Mouse (Mus musculus) right cerebral cortex, postnatal 14 days (tissue): ENCODE data around the gene Usp20.
"Not testable (repeated sequence)": the region's sequence is repeated elsewhere in the genome, so short reads cannot be mapped to it uniquely, and the experiment has no call there.

Experiments used
- DNase-seq: peaks from one replicate; pipeline ENCODE4 v3.0.0; 2022

Gene Usp20

DNA sequence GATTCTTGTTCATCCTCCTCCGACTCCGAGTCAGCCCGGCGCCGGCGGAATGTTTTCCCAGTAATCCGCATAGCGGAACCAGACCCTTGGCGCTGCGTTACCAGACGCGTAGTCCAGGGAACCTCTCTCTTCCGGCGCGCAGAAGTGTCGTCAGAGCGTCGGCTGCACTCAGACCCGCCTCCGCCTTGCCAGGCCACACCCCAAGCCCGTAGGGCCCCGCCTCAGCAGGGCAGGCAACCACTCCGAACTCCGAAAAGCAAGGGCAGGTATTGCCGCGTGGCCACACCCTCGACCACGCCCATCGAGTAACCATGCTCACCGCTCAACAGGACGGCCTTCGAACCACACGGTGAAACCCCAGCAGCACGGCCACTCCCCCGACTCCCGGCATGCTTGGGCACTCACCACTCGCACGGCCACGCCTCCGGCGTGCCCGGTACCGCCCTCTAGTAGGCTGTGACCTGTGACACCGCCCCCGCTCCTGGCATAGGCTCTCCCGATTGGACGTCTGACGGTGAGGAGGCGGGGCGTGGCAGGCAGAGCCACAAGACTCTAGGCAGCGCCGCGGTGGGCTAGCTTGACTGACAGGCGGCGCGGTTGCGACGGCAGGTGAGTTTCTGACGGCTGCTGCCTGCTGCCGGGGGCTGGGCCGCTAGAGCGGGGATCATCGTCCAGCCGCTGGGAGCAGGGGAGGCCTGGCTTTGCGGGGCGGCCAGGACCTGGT is at the start of gene Usp20, which contains the start of gene BC005624:
TSS of gene Usp20 (plus strand) at position 490 of the 724 bp plus-strand sequence.
TSS of gene BC005624 (minus strand) at position 412 of the 724 bp plus-strand sequence.
- DNase-seq, result peak; percentile 99

DNA sequence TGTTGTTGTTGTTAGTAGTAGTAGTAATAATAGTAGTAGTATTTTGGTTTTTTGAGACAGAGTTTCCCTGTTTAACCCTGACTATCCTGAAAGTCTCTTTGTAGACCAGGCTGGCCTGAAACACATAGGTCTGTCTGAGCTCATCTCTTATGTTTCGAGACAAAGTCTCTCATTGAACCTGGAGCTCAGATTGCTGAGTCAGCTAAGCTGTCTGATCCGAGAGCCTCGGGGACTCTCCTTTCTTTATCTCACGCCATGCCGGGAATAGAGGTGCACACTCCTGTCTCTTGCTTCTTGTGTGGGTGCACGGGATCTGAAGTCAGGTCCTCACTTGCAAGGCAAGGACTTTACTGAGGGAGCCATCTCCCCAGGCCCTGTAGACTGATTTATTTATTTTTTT is 49.0 kb upstream of the Usp20 start:
- no peak for DNase-seq

DNA sequence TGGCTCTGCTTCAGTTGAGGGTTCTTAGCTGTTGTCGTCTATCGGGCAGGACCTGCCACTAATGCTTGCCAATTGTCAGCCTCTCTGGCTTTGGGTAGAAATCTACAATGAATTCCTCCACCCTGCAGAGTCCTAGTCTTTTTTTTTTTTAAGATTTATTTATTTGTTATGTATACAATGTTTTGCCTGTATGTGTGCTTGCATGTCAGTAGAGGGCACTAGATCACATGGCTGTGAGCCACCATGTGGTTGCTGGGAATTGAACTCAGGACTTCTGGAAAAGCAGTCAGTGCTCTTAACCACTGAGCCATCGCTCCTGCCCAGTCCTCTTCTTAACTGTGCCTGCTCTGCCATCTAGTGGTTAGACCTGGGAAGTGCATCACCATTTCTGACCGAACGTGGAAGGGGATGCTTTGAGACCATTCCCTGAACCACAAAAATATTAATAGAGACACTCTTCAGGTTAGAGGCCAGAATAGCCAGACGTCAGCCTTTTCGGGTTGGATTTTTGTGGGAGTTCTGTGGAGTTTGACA is 48.1 kb upstream of the Usp20 start:
- DNase-seq, result peak; percentile 65

DNA sequence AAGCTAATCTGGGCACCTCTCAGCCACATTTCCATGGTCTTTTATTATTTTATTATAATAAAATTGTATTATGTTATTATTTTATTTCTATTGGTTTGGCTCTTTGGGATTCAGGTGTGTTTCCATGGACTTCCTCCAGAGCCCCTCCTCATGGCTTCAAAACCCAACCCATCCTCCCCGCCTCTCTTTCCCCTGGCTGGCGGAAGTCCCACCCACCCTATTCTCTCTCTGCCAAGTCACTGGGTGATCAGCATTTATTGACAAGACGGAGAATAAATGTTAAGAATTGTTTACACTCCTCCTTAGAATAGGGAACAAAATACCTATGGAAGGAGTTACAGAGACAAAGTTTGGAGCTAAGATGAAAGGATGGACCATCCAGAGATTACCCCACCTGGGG is 45.3 kb upstream of the Usp20 start:
- no peak for DNase-seq

DNA sequence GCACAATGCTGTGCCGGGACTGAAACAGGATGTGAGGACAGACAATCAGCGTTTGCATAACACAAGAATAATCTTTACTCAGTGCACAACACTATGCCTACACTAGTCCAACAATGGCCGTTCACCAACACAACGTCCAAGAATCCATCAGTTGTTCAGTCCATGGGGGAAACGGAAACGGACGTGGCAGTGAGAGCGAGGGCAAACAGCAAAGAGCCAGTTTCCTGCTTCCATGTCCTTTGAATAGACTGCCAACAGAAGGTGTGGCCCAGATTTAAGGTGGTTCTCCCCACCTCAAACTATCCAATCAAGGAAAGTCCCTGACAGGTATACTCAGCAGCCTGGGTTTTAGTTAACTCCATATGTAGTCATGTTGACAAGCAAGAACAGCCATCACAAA is 44.3 kb upstream of the Usp20 start:
- DNase-seq, result no peak

DNA sequence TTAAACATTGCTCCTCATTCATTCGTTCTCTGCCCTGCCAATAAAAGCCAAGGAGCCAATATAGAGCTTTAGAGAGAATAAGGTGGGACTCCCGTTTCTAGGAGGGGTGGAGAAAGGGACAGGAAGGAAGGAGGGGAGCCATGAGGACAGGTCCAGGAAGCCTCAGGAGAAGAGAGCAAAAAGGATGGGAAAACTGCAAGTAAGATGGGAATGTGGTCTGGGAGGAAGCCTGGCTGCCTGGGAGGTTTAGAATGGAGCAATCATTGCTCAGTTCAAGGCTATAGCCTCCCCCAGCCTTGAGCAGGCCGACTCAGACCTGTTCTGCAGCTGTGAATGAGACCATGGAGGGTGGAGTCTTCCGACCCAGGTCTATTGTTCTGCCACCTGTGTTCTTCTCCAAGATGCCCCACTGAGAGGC is 43.5 kb upstream of the Usp20 start:
- DNase-seq, result no peak

DNA sequence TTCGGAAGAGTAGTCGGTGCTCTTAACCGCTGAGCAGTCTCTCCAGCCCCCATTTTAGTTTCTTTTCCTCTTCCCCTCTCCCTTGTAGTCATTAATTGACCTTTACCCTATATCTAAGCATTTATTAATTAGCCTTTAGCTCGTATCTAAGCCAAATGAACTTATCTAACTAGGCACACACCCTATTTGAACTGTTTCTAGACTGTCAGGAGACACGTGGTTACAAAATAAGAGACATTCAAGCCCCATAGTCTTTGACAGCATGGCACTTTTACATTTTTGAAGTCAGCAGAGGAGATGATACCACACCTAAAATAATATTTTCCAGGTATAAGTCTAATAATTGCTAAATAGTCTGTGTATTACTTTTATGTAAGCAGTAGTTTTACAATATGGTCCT is 40.5 kb upstream of the Usp20 start:
- DNase-seq, result no peak

DNA sequence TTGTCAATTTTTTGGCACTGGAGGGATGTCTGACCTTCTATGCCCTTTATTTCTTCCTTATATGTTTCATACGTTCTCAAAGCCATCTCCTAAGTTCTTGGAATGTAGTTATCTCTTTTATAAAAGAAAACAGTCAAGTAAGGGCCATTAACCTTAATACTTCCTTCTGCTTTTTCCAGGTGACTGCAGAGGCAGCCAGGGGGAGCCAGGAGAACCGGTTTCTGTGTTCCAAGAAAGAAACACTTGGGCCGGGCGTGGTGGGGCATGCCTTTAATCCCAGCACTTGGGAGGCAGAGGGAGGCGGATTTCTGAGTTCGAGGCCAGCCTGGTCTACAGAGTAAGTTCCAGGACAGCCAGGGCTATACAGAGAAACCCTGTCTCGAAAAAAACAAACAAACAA is 40.0 kb upstream of the Usp20 start:
- DNase-seq, result not testable (repeated sequence)

DNA sequence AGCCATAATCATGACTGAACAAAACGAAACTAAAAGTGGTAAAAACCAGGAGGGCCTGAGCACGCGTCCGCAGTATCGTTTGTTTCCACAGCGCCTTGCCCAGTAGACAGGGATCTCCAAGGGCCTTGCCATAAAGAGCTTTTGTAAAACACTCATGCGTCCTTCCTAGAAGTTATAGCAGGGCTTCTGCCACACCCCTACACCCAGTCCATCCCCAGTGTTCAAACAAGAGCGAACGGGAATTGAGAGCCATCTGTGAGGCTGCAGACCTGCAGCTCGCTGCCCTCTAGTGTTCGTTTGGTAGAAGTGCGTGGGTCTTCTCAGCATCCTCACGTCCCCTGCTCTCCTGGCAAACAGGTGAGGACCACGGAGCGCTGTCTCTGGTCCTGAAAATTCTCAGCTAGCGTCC is 39.5 kb upstream of the Usp20 start:
- peak; percentile 40 for DNase-seq

DNA sequence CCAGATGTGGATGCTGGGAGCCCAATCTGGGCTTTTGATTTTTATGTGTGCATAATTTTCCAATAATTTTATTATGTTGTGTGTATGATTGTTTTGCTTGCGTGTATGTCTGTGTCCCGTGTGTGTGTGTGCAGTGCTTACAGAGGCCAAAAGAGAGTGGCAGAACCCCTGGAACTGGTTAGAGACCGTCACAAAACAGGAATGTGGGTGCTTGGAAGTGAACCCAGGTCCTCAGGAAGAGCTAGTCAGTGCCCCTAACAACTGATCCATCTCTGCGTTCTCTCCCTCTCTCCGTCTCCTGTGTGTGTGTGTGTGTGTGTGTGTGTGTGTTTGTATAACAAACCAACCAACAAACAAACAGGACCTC is 29.6 kb upstream of the Usp20 start:
- DNase-seq, result no peak

DNA sequence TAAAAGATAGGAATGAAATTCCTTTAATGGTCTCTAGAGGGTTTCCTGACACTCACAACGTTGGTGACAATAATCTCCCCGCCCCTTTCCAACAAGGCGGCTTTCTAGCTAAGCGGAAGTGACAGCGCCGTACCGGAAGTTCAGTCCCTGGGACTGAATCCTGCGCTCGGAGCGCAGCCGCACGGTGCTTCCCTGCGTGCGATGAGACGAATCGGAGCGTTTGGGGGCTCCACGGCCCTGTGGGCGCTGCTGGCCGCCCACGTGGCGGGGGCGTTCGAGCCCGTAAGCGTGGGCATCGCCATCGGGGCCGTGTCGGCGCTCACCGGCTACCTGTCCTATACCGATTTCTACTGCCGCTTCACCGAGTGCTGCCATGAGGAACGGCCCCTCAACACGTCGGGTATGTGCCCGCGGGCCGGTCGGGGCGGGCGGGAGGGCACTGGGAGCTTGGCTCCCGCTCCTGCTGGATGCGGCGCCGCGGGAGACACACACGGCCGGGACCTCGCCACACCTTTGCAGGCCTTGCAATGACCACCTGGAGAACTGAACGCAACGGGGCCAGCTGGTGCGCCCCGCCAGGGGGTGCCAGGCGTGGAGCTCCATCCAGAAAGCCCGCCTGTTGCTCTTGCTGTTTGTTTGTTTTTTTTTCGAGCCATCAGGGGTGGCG is 29.1 kb upstream of the Usp20 start, which contains the start of gene Tor1b:
TSS of gene Tor1b (plus strand) at position 136 of the 667 bp plus-strand sequence.
- DNase-seq, result peak; percentile 86

DNA sequence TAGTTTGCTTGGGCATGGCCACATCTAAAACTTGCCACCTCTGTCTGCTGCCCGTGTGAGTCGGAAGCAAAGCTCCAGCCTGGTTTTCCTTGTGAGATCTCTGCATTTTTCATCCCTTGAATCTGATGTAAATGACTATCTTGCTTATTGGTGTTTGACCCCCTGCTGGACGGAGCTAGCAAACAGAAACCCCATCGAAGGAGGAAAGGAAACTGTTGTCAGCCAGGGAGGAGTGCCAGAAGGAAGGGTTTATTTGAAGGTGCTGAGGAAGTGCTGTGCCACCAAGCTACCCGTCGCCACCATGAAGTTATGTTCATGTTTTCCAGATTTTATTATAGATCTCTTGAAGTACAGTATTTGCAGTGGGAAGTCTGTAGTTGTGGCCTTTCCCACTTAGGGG is 27.3 kb upstream of the Usp20 start:
- no peak for DNase-seq

DNA sequence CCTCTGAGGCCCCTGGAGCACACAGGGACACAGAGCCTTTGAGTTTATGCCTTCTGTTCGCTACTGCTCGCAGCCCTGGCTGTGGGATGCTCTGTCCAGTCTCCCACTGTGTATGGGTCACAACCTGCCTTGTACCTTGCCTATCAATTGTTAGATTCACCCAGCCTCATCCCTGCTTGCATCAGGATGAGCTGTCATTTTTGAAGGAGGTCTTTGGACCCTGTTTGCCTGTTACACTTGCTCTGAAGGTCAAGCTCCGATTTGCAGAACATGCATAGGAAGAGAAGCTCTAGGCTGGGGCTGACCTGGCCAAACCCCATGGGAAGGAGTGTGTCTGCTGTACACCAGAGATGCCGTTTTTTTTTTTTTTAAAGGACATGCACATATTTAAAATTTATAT is 24.6 kb upstream of the Usp20 start:
- DNase-seq, result no peak

DNA sequence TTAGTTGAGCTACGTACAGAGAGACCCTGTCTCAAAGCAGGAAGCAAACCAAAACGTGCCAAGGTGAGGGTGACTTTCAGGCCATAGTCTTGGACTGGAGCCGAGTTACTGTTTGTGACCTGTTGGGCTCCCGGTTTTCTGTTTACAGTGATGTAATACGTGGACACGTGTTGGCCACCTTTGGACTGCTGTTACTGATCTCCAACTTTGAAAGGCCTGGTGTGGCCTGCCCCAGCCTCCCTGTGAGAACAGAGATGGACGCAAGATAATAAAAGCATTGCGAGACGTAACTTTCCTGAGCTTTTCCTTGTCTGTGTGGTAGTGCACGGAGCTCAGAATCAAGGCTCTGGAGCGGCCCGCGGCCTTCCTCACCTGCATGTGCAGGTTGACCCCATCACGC is 23.4 kb upstream of the Usp20 start:
- DNase-seq, result no peak

DNA sequence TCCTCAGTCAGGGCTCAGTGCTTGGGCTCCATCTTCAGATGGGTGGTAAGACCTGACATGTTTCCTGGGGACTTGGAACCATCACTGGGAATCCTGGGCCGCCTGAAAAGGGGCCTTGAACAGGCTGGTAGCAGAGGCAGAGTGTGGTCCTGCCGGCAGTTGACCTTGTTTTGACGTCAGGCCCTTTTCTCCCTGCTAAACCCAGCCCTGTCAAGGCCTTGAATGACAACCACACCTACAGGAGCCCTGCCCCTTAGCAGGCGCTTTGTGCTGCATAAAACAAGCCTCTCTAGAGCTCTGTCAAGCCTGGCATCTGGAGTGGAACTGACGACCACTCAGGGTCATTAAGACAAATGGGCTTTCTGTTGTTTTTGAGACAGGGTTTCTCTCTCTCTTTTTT is 22.2 kb upstream of the Usp20 start:
- no peak for DNase-seq

DNA sequence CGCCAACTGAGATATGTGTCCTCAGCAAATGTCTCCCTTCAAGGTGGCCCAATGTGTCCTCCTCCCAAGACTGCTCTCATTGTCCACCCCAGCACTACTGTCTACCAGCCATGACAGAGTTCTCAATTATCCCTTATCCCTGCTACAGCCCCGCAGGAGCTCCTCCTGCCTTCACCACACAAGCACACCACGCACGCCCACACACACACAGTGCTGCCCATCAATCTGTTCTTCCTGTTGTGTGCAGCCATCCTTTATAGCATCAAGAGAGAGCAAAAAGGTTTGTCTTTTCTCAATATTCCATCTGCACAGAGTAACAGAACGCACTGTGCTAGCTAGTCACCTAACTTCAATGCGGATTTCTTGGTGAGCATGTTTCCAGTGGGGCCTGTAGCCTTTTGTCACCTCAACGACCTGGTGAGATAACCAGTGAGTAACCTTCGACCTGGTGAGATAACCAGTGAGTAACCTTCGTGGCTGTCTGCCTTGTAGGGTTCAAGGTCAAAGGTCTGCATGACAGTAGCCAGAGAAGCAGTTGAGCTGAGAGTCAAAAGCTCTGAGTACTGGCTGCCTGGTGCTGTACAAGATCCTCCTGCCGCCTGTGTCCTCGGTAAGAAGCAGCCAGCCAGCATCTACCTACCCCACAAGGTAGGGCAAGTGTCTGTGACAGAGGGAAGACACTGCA is 19.4 kb upstream of the Usp20 start:
- DNase-seq, result no peak

DNA sequence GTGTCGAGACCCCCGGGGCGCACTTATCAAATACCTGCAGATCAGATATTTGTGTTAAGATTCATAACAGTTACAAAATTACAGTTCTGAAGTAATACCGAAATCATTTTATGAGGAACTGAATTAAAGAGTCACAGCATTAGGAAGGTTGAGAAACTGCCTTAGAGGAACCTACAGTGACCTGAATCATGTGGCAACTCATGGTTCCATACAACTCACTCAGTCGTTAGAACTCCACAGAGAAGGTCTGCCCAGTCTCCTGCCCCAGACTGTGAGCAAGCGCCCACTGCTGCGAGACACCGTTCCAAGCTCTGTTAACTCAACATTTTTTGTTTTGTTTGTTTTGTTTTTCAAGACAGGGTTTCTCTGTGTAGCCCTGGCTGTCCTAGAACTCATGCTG is 16.5 kb upstream of the Usp20 start:
- DNase-seq, result no peak

DNA sequence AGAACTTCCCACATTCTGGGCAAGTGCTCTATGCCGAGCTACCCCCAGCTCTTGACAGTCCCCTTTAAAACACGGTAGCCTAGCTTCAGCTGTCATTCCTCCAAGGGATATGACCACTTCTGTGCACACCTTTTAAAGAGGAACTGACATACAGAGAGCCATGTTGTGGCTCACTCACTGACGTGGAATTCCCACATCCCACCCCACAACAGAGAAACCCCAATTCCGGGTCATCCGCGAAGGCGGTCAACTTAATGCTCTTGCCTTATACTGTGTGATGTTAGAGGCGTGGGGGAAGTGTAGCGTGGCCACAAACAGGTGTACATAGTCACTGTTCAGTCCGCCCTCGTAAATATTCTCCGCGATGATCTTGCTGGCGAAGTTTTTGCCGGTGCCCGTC is 15.3 kb upstream of the Usp20 start:
- no peak for DNase-seq

DNA sequence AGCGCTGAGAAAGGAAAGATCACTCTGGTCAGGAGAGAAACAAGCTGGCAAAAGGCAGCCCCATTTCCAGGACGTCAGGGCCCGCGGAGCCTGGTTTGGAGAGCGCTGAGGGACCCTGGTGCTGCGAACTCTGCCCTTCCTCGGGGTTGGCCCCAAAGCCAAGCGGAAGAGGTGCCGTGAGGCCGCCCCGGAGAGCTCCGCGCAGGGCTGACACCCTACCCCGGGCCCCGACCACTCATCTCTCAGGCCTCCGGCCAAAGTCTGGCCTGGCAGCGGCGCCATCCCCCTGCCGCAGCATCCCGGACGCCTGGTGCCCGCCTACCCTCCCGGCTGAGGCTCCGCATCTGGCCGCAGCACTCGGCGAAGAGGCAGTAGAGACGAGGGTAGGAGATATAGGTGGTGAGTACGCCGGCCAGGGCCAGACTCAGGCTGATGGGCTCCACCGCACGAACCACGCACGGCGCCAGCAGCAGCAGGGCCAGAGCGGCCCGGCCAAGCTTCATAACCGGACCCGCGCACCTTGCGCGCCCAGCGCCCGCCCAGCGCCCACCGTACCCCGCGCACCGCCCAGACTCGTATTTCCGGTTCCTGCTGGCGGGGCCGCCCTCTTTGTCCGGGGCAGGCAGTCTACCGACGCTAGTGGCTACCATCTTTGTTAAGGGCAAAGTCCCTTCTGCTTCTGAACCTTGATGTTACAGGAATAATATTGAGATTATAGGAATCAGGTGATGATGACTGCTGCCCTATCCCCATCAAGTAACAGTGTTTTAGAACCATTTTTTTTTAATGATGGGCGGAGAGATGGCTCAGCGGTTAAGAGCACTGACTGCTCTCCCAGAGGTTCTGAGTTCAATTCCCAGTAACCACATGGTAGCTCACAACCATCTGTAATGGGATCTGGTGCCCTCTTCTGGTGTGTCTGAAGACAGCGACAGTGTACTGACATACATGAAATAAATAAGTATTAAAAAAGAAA is 14.4 kb upstream of the Usp20 start, which contains the start of gene Tor1a:
TSS of gene Tor1a (minus strand) at position 582 of the 976 bp plus-strand sequence.
- DNase-seq, result peak; percentile 91

DNA sequence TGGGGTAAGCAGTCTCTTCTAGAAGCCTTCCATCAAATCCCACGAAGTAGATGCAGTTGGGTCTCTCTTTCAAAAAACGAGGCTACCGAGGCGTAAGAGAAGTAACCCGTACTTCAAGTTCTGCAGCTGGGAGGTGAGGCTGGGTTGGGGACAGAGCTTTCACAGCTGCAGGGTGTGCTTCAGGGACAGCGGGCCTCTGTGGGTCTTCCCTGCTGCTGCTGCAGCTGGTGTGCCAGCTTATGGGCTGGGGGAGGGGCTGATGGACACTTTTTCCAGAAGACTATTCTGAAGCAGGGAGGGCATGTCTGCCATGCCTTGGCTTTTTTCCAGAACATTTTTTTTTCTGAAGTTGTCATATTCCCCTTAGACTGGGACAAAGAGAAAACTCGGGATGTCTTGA is 945 bp downstream of the Usp20 start:
- no peak for DNase-seq

DNA sequence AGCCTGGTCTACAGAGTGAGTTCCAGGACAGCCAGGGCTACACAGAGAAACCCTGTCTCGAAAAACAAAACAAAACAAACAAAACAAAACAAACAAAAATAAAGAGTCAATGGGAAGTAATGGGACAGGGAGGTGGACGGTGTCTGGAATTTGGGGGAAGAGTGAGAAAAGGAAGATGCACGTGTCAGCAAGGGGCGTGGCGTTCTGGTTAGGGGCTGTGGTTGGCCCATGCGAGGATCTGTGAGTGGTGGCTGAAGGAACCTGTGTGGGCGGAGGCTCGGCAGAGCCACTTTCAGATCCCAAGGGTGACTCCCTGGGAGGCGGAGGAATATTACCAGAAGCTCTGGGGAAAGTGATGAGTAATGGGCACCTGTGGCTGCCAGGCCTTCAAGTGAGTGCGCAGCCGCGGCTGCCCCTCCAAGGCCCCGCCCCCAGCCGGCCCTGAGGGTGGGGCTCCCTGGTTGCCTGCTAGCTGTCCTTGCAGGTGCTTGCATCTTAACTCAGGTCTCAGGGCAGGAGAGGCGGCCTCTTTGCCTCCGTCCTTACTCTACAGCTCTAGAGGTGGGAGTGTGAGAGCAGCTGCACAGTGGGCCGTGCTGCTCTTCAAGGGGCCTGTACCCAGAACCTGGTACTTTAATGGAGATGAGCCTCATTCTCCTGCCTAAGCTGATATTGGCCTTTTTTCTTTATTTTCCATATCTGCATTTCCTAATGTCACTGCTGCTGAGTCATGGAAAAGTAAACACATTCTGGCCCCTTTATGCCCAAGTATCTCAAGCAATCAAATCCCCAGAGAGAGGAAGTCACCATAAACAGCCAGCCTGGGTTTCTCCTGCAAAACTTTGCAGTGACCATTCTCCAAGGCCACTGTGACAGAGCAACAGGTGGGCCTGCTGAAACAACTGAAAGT is 3.3 kb downstream of the Usp20 start:
- DNase-seq, result peak; percentile 33
